Mouse (Mus musculus) ES-Bruce4 (cell line): Measurements from ENCODE around the gene Wdr5b. TPM values are rescaled to one million over a fixed set of nuclear protein-coding genes. Genes with fewer than 3 reads are reported as not detected.
"Not testable (repeated sequence)": the region's sequence is repeated elsewhere in the genome, so short reads cannot be mapped to it uniquely, and the experiment has no call there.

ENCODE experiments used
- H3K27ac ChIP-seq: 2 replicates; pipeline ENCODE4 v1.5.1; 2012; ENCODE audit warnings: low read length, inconsistent platforms; ENCODE audit not compliant: insufficient read depth
- H3K27me3 ChIP-seq: 2 replicates; pipeline ENCODE4 v1.6.1; 2012; ENCODE audit warnings: mild to moderate bottlenecking, low read length, inconsistent platforms; ENCODE audit not compliant: control insufficient read depth, poor library complexity, insufficient read depth, severe bottlenecking
- H3K36me3 ChIP-seq: 2 replicates; pipeline ENCODE4 v1.6.1; 2012; ENCODE audit warnings: inconsistent platforms, mild to moderate bottlenecking, low read length, moderate library complexity; ENCODE audit not compliant: control insufficient read depth, poor library complexity, insufficient read depth, severe bottlenecking
- H3K4me1 ChIP-seq: one replicate; pipeline ENCODE4 v1.8.1; 2011; ENCODE audit warnings: low read length; ENCODE audit not compliant: control insufficient read depth, insufficient read depth
- H3K4me3 ChIP-seq: 2 replicates; pipeline ENCODE4 v1.5.1; 2011; ENCODE audit warnings: low read depth, mild to moderate bottlenecking, low read length
- H3K9ac ChIP-seq: 2 replicates; pipeline ENCODE4 v1.6.1; 2012; ENCODE audit warnings: low read depth, mild to moderate bottlenecking, inconsistent platforms; ENCODE audit not compliant: poor library complexity, severe bottlenecking
- H3K9me3 ChIP-seq: replicated peaks from 2 replicates; pipeline ENCODE4 v1.6.1; 2012; ENCODE audit warnings: mild to moderate bottlenecking, low read length, inconsistent platforms; ENCODE audit not compliant: control insufficient read depth, poor library complexity, insufficient read depth, severe bottlenecking
- CTCF ChIP-seq: IDR thresholded peaks from one replicate; pipeline ENCODE4 v1.8.1; 2011; ENCODE audit warnings: low read depth, low read length
- EP300 ChIP-seq: IDR thresholded peaks from 2 replicates; pipeline ENCODE4 v1.6.1; 2011; ENCODE audit warnings: low read depth, low read length; ENCODE audit not compliant: insufficient read depth
- POLR2A ChIP-seq: IDR thresholded peaks from one replicate; pipeline ENCODE4 v1.8.1; 2011; ENCODE audit warnings: low read length; ENCODE audit not compliant: insufficient read depth
- polyA plus RNA-seq: library from polyadenylated mRNA; stranded (reverse); fragments of >200 nt; gene quantifications from 2 replicates; pipeline ENCODE4 v1.2.4, GENCODE M21; 2011; ENCODE audit warnings: low read depth; ENCODE audit not compliant: missing spikeins, insufficient read depth, insufficient read length

The Wdr5b gene
- polyA plus RNA-seq, 1 experiment: 1.5 TPM

DNA sequence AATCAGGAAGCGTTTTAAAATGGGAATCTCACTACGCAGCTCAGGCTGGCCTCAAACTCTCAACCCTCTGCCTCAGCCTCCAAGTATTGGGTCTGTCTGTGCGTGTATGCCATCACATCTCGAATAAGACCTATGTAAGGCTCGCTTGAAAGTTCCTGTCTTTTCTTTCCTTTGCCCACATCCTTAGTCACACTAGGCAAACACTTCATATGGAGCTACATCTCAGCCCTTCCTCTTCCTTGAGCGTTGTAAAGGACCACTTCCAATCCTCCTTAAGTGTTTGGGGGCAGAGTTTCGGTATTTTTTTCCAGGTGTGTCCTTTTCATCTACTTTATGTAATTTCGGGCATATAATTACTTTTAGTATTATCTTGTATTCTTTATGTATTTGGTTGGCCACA lies 13.9 kb downstream of the Wdr5b start:
- no peak overlapping the region for H3K27ac ChIP-seq
- H3K27me3 ChIP-seq: no peaks in the 10 kb centered on the region
- no peak overlapping the region for H3K9ac ChIP-seq
- no peak for TF ChIP-seq CTCF
- no peak for TF ChIP-seq EP300
- TF ChIP-seq POLR2A: no peak
- H3K4me1 ChIP-seq: no peaks in the 10 kb centered on the region
- no peak overlapping the region for H3K4me3 ChIP-seq
- H3K9me3 ChIP-seq: no peaks in the 10 kb centered on the region
- peaks cover 13% of the 10 kb centered on the region for H3K36me3 ChIP-seq

DNA sequence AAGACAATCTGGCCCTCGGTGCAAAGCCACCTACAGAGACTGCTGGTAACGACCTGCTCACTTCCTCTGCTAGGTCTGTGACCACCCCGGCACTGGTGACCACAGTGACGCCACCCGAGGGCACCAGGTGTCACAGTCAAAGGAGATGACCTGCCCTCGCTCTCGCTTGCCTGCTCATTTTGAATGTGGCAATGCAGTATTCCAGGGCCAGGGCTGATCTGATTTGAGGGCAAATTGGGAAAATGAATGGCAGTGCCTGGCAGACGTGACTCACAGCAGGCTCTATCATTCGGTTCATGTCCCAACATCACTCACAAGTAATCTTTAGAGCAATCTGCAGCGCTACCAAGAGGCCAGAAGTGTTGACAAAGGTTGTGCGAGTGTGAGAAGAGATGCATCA lies 15.4 kb downstream of the Wdr5b start:
- Histone ChIP-seq H3K9ac (no peak overlapping the region), H3K27me3 (no peaks in the 10 kb centered on the region), H3K9me3 (no peaks in the 10 kb centered on the region), H3K36me3 (peaks cover 9% of the 10 kb centered on the region), H3K4me3 (no peak overlapping the region), H3K4me1 (no peaks in the 10 kb centered on the region), H3K27ac (no peak overlapping the region)
- TF ChIP-seq CTCF (no peak), POLR2A (no peak), EP300 (no peak)

DNA sequence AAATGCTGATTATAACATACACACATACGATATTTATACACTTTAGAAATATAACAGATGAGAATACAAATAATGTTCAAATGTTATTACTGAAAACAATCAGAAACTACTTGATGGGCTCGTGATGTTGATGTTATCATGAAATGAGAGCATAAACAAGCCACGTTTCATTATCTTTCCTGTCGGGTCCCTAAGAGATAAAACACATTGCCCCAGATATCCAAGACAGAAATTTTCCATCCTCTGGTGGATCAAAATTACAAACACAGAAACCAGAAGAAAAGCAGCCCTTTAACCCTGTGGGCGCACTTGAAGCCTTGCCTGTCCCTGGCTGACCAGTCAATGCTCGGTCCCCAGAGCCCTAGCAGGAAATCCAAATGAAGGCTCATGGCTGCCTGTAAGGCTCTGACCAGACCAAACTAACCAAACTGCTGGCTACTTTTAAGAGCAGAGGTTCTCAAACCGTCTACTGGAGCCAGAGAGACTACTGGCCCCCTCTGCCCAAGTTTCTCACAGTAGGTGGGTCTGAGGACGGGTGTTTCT lies 17.0 kb downstream of the Wdr5b start:
- Histone ChIP-seq H3K9me3 (no peaks in the 10 kb centered on the region), H3K9ac (no peak overlapping the region), H3K27ac (no peak overlapping the region), H3K4me1 (no peaks in the 10 kb centered on the region), H3K27me3 (no peaks in the 10 kb centered on the region), H3K36me3 (no peaks in the 10 kb centered on the region), H3K4me3 (no peak overlapping the region)
- no peak for TF ChIP-seq CTCF
- TF ChIP-seq EP300: no peak
- TF ChIP-seq POLR2A: no peak

- not testable (repeated sequence) for H3K4me3 ChIP-seq, H3K36me3 ChIP-seq, H3K27me3 ChIP-seq, H3K27ac ChIP-seq, H3K9ac ChIP-seq, H3K9me3 ChIP-seq, H3K4me1 ChIP-seq
Measured at GRCm38 (mm10) chr16:36062534-36062933, 21.5 kb downstream of the Wdr5b start.

GRCm38 (mm10) chr16:36063315-36063714 lies 22.3 kb downstream of the Wdr5b start:
- Histone ChIP-seq H3K4me3 (no peak overlapping the region), H3K27me3 (no peaks in the 10 kb centered on the region), H3K36me3 (peaks cover 4% of the 10 kb centered on the region; the same call in 1 of the 2 replicates), H3K4me1 (peaks cover 3% of the 10 kb centered on the region), H3K9me3 (no peaks in the 10 kb centered on the region), H3K27ac (no peak overlapping the region), H3K9ac (no peak overlapping the region)
- TF ChIP-seq POLR2A (no peak), CTCF (no peak), EP300 (no peak)

GRCm38 (mm10) chr16:36064904-36065303 lies 23.9 kb downstream of the Wdr5b start:
- Histone ChIP-seq H3K4me1 (peaks cover 3% of the 10 kb centered on the region), H3K9ac (no peak overlapping the region), H3K27me3 (no peaks in the 10 kb centered on the region), H3K36me3 (peaks cover 4% of the 10 kb centered on the region; the same call in 1 of the 2 replicates), H3K4me3 (no peak overlapping the region), H3K9me3 (no peaks in the 10 kb centered on the region), H3K27ac (no peak overlapping the region)
- no peak for TF ChIP-seq CTCF
- no peak for TF ChIP-seq POLR2A
